ENCODE assay signal across 23 mouse cellular contexts in the genomic region with DNA sequence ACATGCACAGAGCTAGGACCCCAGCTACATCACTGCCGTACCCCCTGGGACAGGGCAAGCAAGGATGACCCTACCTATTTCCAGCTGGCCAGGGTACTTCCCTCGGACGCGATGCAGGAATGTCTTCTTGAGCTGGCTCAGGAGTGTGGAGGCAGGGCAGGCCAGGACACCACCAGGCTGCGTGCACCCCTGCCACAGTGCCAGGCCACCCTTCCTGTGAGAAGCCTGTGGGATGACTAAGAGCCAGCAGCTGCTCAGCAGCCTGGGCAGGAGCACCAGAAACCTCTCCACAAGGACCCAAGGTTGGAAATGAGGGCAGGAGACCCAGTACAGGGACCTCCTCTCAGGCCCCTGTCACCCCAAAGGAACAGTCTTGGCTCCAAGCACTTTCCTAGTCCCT. TPM values are rescaled to one million over a fixed set of nuclear protein-coding genes. Genes with fewer than 3 reads are reported as not detected.
DNase-seq lines count a peak whose midpoint lies in the region; ATAC-seq lines count a peak whose summit lies in the region.
"Had no signal": no experiment of that assay in that cellular context is flagged by ENCODE, and none has a peak within 500 bp of the region (broad histone marks: within the 10 kb centered on the region; RNA-seq: fewer than 3 reads in every experiment).

No protein-coding gene starts in this region.

- peak; percentile 50 for DNase-seq in gastrocnemius, postnatal 14 days
- no peak for DNase-seq in gastrocnemius, postnatal 4 days (ENCODE audit: low spot score in 2 of 2)
- DNase-seq in hindbrain, embryonic 10.5 days (ENCODE audit: low spot score): no peak
- DNase-seq in 3134 (ENCODE audit: extremely low read depth, insufficient read length, low spot score) (peak; percentile 78), MN1 (ENCODE audit: low spot score) (peak; percentile 47)
- no peak for DNase-seq in adrenal gland, adult 2 months
- DNase-seq in natural killer cell, adult 2 months (ENCODE audit: low spot score in 2 of 2): no peak
- DNase-seq: adrenal gland, postnatal 14 days; cerebellum, adult 18-20 months; cerebellum, adult 9-11 months; cerebellum, postnatal 36 days; gastrocnemius, postnatal 36 days; heart, adult 18-20 months; heart, postnatal 10 days had no signal

- peaks cover 33% of the 10 kb centered on the region for H3K4me1 ChIP-seq in hindbrain, embryonic 10.5 days (replicated peaks)
- peaks cover 9% of the 10 kb centered on the region for H3K4me1 ChIP-seq in hindbrain, embryonic 13.5 days (replicated peaks)

- intact Hi-C loops in gastrocnemius, postnatal 14 days (cut with DNase I; ENCODE audit: low total_unique reads): no loop called here

- H3K4me3 ChIP-seq in hindbrain, embryonic 10.5 days: no peak overlapping the region
- H3K4me3 ChIP-seq in hindbrain, embryonic 13.5 days: no peak overlapping the region
- H3K4me3 ChIP-seq: embryonic facial prominence, embryonic 13.5 days; forebrain, embryonic 12.5 days had no signal

- H3K4me2 ChIP-seq in hindbrain, embryonic 13.5 days: no peak overlapping the region
- H3K4me2 ChIP-seq: embryonic facial prominence, embryonic 13.5 days; forebrain, embryonic 12.5 days had no signal

- H3K27me3 ChIP-seq in hindbrain, embryonic 10.5 days (ENCODE audit: insufficient read depth, poor library complexity, severe bottlenecking): peaks cover 6% of the 10 kb centered on the region
- peaks cover 3% of the 10 kb centered on the region; the same call in 1 of the 2 replicates for H3K27me3 ChIP-seq in hindbrain, embryonic 13.5 days
- H3K27me3 ChIP-seq: embryonic facial prominence, embryonic 13.5 days had no signal

- WGBS in hindbrain, embryonic 10.5 days: 85% methylated on average over 5 of the region's 5 CpGs
- 88% methylated on average over 5 of the region's 5 CpGs for WGBS in hindbrain, embryonic 13.5 days

- H3K27ac ChIP-seq in hindbrain, embryonic 10.5 days: 0 out of 2 replicates have a peak overlapping the region, but pooled peaks have one; percentile 5
- no peak overlapping the region for H3K27ac ChIP-seq in hindbrain, embryonic 13.5 days
- H3K27ac ChIP-seq: embryonic facial prominence, embryonic 13.5 days; forebrain, embryonic 12.5 days had no signal

- peaks cover 5% of the 10 kb centered on the region; the same call in 1 of the 2 replicates for H3K36me3 ChIP-seq in hindbrain, embryonic 10.5 days
- peaks cover 11% of the 10 kb centered on the region for H3K36me3 ChIP-seq in hindbrain, embryonic 13.5 days

- no peak for ATAC-seq in hindbrain, embryonic 13.5 days (ENCODE audit: low FRiP score)
- ATAC-seq: CD4-positive, CD25-positive, alpha-beta regulatory T cell, adult 4 months; forebrain, embryonic 16.5 days; hindbrain, embryonic 16.5 days; inflammation-experienced regulatory T-cells, adult 6 months; intestine, postnatal 0 days had no signal

- no peaks in the 10 kb centered on the region for H3K9me3 ChIP-seq in hindbrain, embryonic 10.5 days
- H3K9me3 ChIP-seq in hindbrain, embryonic 13.5 days: no peaks in the 10 kb centered on the region
- H3K9me3 ChIP-seq: embryonic facial prominence, embryonic 13.5 days; forebrain, embryonic 12.5 days; G1E had no signal

- no peak overlapping the region for H3K9ac ChIP-seq in hindbrain, embryonic 13.5 days
- H3K9ac ChIP-seq: embryonic facial prominence, embryonic 13.5 days; forebrain, embryonic 12.5 days had no signal

RNA-seq across cellular contexts. Expression of a gene that starts 26.0 kb away (rescaled TPM):
- total RNA-seq in gastrocnemius, postnatal 14 days (2021): 1 to 10 TPM; 1.6 to 1.7 TPM
- 1 to 10 TPM; 5.7 to 7.9 TPM for total RNA-seq in gastrocnemius, postnatal 4 days (2021)
- 0.57 and 0.71 TPM in 2 replicates for polyA plus RNA-seq in hindbrain, embryonic 10.5 days (2016; fragmentation: Nextera tagmentation; extraction: Ambion mirVana)
- 0.26 and 0.31 TPM in 2 replicates for polyA plus RNA-seq in hindbrain, embryonic 13.5 days (2015; fragmentation: Nextera tagmentation; extraction: Ambion mirVana)
- total RNA-seq in adrenal gland, adult 2 months (2021): 1 to 10 TPM; 1.7 to 3.0 TPM
- 3.5 and 4.0 TPM in 2 replicates for polyA plus RNA-seq in adrenal gland, adult 2 months (2012; rRNA removed)

RNA-seq across cellular contexts. Expression of a gene that starts 52.5 kb away (rescaled TPM):
- total RNA-seq in gastrocnemius, postnatal 14 days (2021): 10 to 100 TPM; 13.9 to 15.6 TPM
- total RNA-seq in gastrocnemius, postnatal 4 days (2021): 10 to 100 TPM; 28.5 to 31.3 TPM
- polyA plus RNA-seq in hindbrain, embryonic 10.5 days (2016; fragmentation: Nextera tagmentation; extraction: Ambion mirVana): 75.9 and 86.1 TPM in 2 replicates
- 96.3 and 98.0 TPM in 2 replicates for polyA plus RNA-seq in hindbrain, embryonic 13.5 days (2015; fragmentation: Nextera tagmentation; extraction: Ambion mirVana)
- 10 to 100 TPM; 55.1 to 71.3 TPM for total RNA-seq in adrenal gland, adult 2 months (2021)
- 52.3 and 57.9 TPM in 2 replicates for polyA plus RNA-seq in adrenal gland, adult 2 months (2012; rRNA removed)

Comparison
In these comparisons a context has a peak if more than half of its experiments do, and no peak if none do; other contexts are left out.
1. DNase-seq: peak in gastrocnemius, postnatal 14 days (single experiment), 3134 (single experiment) and MN1 (single experiment); none in gastrocnemius, postnatal 4 days (0 of 2), hindbrain, embryonic 10.5 days (single experiment), adrenal gland, adult 2 months (single experiment) and natural killer cell, adult 2 months (0 of 2).